Mouse (Mus musculus): ENCODE results near the gene Cyp1a2.
"Not testable (repeated sequence)": the region's sequence is repeated elsewhere in the genome, so short reads cannot be mapped to it uniquely, and the experiment has no call there.

The Cyp1a2 gene

DNA sequence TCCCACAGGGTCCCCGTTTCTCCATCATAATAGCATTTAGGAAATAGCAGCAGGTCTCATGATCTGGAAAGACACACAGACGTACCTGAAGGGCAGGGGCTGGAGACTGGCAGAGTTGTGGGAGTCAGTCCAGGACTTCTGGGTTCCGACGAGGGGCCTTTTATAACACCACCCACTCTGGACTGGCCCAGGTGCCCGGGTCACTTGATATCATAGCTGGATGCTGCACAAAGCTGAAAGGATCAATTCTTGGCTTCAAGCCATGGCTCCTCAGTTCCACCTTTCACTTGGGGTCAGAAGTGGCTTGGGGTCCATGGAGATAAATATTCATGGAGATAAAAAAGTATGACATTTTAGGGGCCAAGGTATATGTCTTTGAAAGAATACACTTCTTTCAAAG is at the start of gene Cyp1a2:
Gene Cyp1a2 (minus strand): TSS at position 184 of the 400 bp plus-strand sequence.
- in situ Hi-C loops (cut with MseI, MboI) = no loop called here

DNA sequence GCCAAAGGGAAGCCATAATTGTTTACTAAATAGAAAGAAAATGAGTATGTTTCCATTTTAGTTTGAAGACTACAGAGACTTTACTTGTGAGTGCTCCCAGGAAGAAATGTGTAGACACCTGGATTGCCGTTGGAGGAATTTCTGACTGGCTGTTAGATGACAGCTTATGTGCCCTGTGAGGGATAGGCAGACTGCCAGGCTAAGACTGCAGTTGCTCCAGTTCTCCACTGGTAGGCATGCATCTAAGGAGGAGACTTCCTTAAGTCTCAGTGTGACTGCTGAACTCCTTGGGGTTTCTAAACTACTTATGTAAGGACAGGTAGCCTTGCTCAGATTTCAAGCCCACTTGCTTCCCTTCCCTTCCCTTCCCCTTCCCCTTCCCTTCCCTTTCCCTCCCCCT is 44.8 kb upstream of the Cyp1a2 start:
- in situ Hi-C loops (cut with MseI, MboI) = no loop called here

DNA sequence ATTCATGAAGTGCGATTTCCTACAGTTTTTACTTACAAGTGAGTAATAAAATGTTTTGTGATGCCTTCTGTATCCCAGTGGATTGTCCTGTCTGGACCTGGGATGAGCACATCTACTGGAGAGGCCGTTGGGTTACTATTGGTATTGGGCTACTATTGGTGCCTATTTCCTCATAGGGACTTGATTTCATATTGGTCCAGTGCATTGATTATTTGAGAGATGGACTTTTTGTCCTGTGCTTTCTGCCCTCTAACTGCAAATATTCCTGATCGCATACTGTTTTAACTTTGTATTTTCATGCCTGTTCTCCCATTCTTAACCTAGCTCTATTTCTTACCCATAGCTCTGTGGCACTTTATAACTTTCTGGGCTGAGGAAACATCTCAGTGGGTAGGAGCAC is 41.2 kb upstream of the Cyp1a2 start:
- in situ Hi-C loops (cut with MseI, MboI) = no loop called here

DNA sequence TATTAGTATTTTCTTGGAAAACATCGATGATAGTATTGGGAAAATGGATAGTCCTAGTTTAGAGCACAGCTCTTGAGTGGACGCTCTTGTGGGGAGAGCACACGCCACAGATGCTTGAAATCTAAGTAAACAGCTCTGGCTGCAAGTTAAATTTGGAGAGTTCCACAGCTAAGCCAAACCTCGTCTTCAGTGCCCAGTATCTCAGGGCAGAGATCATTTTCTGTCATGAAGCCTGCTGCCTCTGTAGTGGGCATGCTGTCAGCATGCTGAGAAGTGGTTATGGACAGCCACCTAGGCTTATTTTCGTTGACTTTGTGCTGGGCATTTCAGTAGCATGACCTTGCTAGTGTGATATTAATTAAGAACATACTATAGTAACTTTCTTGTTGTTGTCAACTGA is 40.3 kb upstream of the Cyp1a2 start:
- in situ Hi-C loops (cut with MseI, MboI) = no loop called here

DNA sequence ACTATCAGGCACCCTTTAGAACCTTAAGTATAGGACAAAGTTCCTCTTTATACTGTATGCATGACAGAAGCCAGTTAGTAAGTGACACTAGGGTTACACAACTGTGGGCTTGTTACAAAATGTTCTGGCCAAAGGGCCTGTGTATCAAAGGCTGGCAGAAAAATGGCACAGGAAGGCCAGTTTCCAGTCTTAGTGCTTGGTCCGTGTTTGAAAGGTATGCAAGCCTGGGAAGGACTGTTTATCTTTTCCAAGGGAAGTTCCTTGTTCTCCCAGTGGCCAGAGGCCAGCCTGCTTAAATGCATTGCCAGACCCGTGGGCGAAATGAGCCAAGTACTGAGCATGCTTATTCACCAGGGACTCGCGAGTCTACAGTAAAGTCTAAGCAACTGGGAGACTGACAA is 39.8 kb upstream of the Cyp1a2 start:
- in situ Hi-C loops (cut with MseI, MboI) = no loop called here

DNA sequence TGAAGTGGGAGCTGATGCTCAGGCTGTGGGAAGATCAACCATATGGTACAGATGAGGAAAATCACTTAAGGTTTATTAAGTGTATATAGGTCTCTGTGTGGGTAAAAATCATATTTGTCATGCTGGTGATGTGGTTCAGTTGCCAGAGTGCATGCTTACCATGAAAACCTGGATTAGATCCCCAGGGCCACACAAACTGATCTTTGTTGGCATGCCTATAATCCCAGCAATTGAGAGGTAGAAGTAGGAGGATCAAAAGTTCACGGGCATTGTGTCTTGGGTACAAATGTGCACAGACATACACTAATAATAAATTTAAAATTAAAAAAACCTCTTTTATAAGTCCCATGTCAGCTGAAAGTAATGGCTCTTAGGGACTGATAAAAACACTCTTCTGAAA is 38.9 kb upstream of the Cyp1a2 start:
- in situ Hi-C loops (cut with MseI, MboI) = no loop called here

DNA sequence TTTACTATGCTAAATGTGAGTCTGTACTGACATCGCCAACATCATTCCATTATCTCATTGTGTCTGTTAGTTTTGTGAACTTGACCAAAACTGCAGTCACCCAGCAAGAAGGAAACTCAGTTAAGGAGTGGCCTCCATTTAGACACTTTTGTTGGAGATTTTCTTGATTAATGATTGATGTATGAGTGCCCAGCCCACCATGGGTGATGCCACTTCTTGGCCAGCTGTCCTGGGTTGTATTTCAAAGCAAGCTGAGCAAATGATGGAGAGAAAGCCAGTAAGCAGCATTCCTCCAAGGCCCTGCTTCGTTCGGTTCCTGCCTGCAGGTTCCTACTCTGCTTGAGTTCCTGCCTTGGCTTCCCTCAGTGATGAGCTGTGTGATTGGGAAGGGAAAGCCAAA is 37.2 kb upstream of the Cyp1a2 start:
- in situ Hi-C loops (cut with MseI, MboI) = no loop called here

DNA sequence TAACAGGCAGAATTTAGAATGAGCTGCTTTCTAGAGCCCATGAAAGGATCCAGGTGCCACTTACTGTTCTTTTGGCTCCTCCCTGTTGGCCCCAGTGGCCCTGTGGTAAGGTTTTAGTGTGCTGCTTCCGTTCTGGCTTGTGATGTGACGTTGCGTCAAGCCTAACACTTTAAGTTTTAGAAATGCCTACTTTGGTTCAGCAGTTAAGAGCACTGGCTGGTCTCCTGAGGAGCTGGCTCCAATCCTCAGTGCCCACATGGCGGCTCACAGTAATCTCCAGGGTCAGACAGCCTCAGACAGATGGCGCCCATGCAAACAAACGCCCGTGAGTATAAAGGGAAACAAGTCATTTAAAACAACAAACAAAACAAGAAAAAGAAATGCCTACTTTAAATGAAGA is 34.9 kb upstream of the Cyp1a2 start:
- in situ Hi-C loops (cut with MseI, MboI) = no loop called here

DNA sequence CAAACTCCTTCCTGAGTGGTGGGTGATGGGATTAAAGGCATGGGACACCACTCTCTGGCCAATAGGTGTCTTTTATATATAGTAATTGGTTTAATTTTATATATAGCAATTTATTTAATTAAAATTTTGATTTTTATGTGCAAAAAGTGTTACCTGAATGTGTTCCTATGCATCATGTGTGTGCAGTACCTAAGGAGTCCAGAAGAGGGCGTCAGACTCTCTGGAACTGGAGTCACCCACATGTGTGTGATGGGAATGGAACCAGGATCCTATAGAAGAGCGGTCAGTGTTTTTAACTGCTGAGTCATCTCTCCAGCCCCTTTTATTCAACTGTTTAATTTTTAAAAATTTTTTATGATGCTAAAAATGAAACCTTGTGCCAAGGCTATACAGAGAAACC is 28.7 kb upstream of the Cyp1a2 start:
- in situ Hi-C loops (cut with MseI, MboI) = no loop called here

DNA sequence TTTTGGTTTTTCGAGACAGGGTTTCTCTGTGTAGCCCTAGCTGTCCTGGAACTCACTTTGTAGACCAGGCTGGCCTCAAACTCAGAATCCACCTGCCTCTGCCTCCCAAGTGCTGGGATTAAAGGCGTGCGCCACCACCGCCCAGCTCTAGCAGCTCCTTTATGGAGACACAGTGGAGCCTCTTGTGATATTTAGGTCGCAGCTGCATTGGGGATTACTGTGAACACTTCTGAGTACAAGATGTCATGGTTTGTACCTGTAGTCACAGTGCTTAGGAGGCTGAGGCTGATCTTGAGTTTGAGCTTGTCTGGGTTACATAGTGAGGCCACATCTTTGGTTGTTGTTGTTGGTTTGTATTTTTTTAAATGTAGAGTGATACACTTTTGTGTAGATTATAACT is 26.7 kb upstream of the Cyp1a2 start:
- in situ Hi-C loops (cut with MseI, MboI) = not testable (repeated sequence)

DNA sequence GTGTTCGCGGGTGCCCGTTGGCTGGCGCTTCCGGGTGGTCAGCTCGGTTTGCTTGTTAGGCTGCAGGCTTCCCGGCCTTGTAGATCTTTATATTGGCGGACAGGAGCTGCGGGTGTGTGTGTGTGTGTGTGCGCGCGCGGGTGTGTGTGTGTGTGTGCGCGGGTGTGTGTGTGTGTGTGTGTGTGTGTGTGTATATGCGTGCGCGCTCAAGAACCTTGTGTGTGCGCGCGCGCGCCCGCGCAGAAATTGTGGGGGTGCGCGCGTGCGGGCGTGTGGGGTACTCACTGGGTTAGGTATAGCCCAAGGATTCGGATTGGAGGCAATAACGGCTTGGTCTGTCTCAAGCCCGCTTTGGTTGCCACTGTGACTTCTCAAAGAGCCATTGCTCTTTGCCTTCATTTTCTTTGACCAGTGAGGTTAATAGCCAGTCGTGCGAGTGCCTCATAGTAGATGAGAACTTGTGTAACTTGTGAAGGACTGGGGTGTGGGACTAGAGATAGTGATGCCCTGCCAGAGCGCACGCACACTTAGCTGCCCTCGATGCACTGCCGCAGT is 25.3 kb upstream of the Cyp1a2 start:
- in situ Hi-C loops (cut with MseI, MboI) = no loop called here

DNA sequence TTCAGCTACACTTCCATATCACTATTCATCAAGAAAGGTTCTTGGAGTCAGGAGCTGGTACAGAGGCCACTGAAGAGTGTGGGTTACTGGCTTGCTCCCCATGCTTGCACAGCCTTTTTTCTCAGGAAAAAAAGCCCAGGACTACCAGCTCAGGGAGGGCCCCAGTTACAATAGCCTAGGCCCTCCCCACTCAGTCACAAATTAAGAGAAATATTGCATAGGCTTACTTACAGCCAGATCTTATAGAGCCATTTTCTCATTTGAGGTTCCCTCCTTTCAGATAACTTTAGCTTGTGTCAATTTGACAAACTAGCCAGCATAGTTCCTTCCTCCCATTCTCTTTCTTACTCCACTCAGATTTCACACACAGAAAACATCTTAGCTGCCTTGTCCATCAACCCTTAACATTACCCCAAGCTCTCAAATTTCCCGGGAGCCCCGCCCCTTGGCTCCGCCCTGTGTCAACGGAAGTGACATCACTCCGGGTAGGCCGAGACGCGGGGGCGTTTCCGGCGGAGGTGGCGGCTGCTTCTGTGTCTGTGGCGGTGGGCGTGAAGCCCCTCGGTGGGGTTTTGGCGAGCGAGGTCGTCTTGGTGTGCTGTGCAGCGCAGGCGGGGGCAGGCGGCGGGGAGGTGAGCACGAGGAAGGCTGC is 24.7 kb upstream of the Cyp1a2 start, which contains the start of gene Edc3:
Gene Edc3 (plus strand): TSS at position 473 of the 652 bp plus-strand sequence.
- in situ Hi-C loops (cut with MseI, MboI) = no loop called here

DNA sequence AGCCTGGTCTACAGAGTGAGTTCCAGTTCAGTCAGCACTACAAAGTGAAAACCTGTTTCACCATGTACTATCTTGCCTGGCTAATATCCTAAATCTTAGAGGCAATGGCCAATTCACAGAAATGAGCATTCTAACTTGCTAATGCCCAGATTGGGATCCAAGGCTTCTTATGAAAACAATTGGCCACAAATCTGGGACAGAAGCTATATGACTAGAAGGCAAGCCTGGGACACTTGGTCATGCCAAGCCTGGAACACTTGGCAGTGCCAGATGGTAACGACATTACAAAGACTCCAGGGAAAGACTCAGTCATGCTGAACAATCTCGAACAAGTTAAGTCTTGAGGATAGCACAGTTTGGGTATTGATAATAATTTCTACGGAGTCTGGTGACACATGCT is 23.0 kb upstream of the Cyp1a2 start:
- in situ Hi-C loops (cut with MseI, MboI) = no loop called here

DNA sequence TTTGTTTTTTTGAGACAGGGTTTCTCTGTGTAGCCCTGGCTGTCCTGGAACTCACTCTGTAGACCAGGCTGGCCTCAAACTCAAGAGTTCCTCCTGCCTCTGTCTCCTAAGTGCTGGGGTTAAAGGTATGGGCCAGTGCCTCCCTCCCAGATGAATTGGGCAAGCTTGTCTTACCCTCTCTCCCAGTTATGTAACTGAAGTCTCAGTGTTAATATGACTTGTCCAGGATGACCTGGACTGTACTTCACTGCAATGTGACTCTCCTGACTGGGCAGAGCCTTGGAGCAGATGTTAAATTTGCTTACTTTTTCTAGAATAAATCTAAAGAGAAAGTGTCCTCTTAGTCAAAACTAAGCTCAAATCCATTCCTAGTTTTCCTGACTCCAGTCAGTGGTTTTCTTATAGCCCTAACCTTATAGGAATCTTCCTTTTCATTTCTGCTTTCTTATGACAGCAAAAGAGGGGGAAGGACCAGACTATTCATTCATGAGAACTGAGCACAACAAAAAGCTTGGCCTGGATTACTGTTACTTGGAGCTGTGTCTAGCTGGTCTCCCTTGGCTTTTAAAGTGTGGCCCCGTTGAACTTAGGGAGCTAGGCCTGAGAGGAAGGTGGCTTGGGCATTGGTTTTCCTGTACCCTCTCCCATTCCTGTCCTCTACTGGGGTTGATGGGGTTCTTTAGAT is 15.1 kb upstream of the Cyp1a2 start:
- in situ Hi-C loops (cut with MseI, MboI) = no loop called here

DNA sequence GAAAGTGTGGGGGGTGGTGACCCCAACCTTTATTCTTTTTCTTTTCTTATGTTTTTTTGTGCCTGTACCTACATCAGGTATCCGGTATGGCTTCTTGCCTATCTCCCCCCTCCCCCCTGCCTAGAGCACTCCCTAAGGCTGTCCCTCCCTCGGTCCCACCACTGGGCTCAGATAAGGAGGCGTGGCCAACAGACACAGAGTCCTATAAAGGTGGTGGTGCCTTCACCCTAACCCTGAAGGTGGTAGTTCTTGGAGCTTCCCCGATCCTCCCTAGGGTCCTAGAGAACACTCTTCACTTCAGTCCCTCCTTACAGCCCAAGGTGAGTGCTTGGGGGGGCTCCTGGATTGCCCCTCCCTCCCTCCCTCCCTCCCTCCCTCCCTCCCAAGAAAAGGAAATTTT is 13.9 kb upstream of the Cyp1a2 start:
- in situ Hi-C loops (cut with MseI, MboI) = no loop called here

DNA sequence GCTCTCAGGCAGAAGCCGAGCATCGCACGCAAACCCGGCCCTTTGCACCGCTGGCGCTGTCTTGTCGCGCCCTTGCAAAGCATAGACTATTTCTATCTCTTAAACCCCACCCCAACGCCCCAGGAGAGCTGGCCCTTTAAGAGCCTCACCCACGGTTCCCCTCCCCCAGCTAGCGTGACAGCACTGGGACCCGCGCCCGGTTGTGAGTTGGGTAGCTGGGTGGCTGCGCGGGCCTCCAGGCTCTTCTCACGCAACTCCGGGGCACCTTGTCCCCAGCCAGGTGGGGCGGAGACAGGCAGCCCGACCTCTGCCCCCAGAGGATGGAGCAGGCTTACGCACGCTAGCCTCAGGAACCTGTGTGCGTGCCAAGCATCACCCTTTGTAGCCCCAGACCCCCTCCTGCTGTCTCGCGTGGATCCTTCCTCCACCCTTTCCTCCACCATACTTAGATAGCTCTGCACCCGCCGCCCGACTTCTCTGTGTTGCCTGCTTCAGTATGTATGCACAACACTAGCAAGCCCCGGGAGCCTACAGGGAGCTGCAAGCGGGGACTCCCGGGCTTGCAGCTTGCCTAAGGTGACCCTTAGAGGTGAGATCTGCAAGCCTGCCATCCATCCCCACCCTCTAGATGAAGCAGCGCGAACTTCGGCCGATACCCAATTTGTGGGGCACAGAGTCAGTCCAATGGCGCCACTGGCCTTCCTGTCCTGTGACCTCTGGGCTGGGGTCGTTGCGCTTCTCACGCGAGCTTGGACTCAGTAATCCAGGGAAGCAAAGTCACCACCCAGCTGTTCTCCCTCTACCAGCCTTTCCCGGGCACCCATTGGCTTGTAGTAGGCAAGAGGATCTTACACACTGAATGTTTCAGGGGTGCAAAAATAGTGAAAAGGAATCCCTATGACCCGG is 13.1 kb upstream of the Cyp1a2 start:
- in situ Hi-C loops (cut with MseI, MboI) = no loop called here

DNA sequence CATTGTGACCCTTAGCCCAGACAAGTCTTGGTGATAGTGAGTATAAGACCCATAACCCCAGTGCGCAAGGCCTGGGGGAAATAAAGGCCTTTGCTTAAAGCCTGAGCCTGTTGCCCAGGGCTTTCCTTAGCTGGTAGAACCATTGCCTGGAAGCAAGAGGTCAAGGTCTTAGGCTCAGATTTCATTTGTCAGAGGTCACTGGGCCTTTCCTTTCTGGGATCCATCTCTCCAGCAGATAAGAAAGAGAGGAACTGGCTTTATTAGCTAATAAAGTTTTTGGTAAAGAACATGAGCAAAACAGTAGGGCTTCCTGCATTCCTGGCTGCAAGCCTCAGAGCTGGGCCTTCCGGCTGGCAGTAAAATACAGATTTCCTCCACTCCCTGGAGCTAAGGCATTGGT is 10.6 kb upstream of the Cyp1a2 start:
- in situ Hi-C loops (cut with MseI, MboI) = no loop called here

DNA sequence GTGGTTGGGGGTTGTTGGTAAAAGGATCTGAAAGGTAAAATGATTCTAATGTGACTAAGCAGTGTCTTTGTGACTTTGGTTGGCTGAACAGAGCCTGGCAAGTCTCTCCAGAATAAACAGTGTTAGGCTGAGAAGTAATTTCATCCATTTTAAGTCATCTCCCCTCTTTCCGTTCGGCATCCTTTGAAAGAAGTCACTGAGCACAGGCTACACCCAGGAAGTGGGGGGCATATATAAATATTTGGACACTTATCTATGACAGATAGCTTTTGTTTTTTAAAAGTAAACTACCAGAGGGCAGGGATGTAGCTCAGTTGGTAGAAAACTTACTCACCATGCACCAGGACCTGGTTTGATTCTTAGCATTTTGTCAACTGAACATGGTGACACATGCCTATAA is 5.1 kb upstream of the Cyp1a2 start:
- in situ Hi-C loops (cut with MseI, MboI) = no loop called here

DNA sequence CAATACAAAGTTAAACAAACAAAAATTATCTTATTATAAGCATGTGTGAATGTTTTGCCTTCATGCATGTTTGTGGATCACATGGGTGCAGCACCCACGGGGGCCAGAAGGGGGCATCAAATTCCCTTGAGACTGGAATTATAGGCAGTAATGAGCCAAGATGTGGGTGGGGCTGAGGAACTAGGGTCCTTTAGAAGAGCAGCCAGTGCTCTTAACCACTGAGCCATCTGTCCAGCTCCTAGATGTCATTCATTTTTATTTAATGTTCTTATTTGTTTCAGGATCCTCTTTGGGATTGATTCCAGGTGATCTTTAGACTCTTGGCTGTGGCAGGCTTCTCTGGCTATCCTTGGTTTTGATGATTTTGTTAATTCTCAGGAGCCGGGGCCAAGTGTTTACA is 4.7 kb upstream of the Cyp1a2 start:
- in situ Hi-C loops (cut with MseI, MboI) = no loop called here

DNA sequence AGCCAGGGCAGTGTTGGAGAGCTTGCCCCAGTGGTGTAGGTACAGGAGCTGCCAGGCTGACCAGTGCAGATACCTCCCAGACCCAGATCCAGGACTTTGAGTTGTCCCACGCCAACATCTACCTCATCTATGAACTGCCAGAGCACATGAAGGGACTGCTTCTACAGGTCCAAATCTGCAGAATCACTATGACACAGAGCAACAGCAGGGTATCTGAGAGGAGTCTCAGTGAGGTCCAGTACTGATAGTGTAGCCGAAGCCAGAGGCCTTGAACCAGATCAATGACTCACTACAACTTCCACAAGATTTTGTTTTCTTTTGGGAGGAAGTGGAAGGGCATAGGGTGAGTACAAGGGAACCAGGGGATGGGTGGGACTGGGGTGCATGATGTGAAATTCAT is 4.2 kb upstream of the Cyp1a2 start, which contains the start of gene Cyp1a1:
Gene Cyp1a1 (plus strand): TSS at position 178 of the 400 bp plus-strand sequence.
- in situ Hi-C loops (cut with MseI, MboI) = no loop called here

DNA sequence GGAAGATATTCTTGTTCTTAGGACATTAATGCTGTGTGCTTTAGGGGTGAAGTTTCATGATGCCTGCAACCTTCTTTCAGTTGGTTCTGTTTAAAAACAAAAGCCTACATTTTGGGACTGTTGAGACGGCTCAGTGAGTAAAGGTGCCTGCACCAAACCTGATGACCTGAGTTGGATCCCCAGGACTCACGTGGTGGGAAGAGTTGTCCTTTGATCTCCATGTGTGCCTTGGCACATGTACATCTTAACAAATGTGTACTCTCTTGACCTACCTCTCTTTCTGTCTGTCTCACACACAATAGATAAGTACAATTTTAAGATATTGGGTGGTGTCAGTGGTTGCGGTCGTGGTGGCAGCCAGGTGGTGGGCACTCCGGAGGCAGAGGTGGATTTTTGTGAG is 2.5 kb upstream of the Cyp1a2 start:
- in situ Hi-C loops (cut with MseI, MboI) = no loop called here

DNA sequence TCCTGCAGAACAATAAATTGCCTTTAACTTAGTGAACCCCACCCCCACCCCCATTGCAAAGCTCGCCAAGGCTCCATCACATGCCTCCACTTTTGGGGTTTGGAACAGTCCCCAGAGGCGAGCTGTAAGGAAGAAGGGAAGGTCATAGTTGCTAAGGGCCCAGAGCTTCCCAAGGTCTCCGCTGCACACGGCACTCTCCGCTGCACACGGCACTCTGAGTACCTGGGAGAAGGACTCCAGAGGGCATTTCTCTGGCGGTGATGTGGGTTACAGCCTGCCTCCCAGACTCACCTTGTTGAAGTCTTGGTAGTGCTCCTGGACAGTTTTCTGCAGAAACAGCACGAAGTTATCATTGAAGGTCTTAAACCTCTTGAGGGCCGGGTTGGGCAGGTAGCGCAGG is 2.1 kb downstream of the Cyp1a2 start:
- in situ Hi-C loops (cut with MseI, MboI) = no loop called here
